Mouse (Mus musculus): ENCODE data around the gene Arl14ep. TPM values are rescaled to one million over a fixed set of nuclear protein-coding genes. Genes with fewer than 3 reads are reported as not detected.
"Not testable (repeated sequence)": the region's sequence is repeated elsewhere in the genome, so short reads cannot be mapped to it uniquely, and the experiment has no call there.

The Arl14ep gene
- total RNA-seq (2018; cell fraction: chromatin; rRNA removed) = 10 to 100 TPM in 25 of 26 experiments, 1 to 10 TPM in 1; 9.7 to 79.2 (median 47.4) TPM
- total RNA-seq (2018; cell fraction: cytosol; rRNA removed) = 10 to 100 TPM in 23 of 26 experiments, 1 to 10 TPM in 3; 8.6 to 27.1 (median 20.3) TPM
- total RNA-seq (2018; cell fraction: nucleus; rRNA removed) = 10 to 100 TPM; 14.1 to 68.4 (median 42.7) TPM
- 15.0 to 17.2 TPM (median 16.4 TPM) in 3 replicates for polyA plus RNA-seq (2018)

- WGBS (ENCODE audit: missing documents) = under 1% methylated on average over 36 of the region's 36 CpGs
These were observed at the start of gene Arl14ep for GRCm38 (mm10) chr2:106973959-106974639. TSS of gene Arl14ep (minus strand) at chr2:106974424.

GRCm38 (mm10) chr2:107022713-107023112 lies 48.5 kb upstream of the Arl14ep start:
- Histone ChIP-seq H3K27ac (no peak overlapping the region), H3K79me2 (ENCODE audit: inconsistent target) (no peaks in the 10 kb centered on the region), H3K4me3 (ENCODE audit: inconsistent target) (no peak overlapping the region), H3K36me3 (ENCODE audit: inconsistent target) (no peaks in the 10 kb centered on the region)
- WGBS (ENCODE audit: missing documents) = 92% methylated on average over 5 of the region's 5 CpGs

More at GRCm38 (mm10) chr2:106973959-106974639, at the start of gene Arl14ep:
- Histone ChIP-seq H3K36me3 (ENCODE audit: inconsistent target) (peaks cover 3% of the 10 kb centered on the region; the same call in 1 of the 2 replicates), H3K4me3 (ENCODE audit: inconsistent target) (peak within 1 kb of the TSS; percentile 92), H3K27ac (peak within 1 kb of the TSS; percentile 67), H3K79me2 (ENCODE audit: inconsistent target) (peaks cover 51% of the 10 kb centered on the region)

- Histone ChIP-seq H3K79me2 (ENCODE audit: inconsistent target) (no peaks in the 10 kb centered on the region), H3K27ac (no peak overlapping the region), H3K4me3 (ENCODE audit: inconsistent target) (no peak overlapping the region), H3K36me3 (ENCODE audit: inconsistent target) (no peaks in the 10 kb centered on the region)
- 83% methylated on average over 2 of the region's 2 CpGs for WGBS (ENCODE audit: missing documents)
These were observed 45.1 kb upstream of the Arl14ep start for GRCm38 (mm10) chr2:107019331-107019730.

GRCm38 (mm10) chr2:107013161-107013560 lies 38.9 kb upstream of the Arl14ep start:
- no peaks in the 10 kb centered on the region for H3K79me2 ChIP-seq (ENCODE audit: inconsistent target)
- 82% methylated on average over 4 of the region's 4 CpGs for WGBS (ENCODE audit: missing documents)
- H3K27ac ChIP-seq = no peak overlapping the region
- H3K4me3 ChIP-seq (ENCODE audit: inconsistent target) = no peak overlapping the region
- no peaks in the 10 kb centered on the region for H3K36me3 ChIP-seq (ENCODE audit: inconsistent target)

GRCm38 (mm10) chr2:107012318-107012717 lies 38.1 kb upstream of the Arl14ep start:
- no peak overlapping the region for H3K4me3 ChIP-seq (ENCODE audit: inconsistent target)
- no peaks in the 10 kb centered on the region for H3K36me3 ChIP-seq (ENCODE audit: inconsistent target)
- H3K79me2 ChIP-seq (ENCODE audit: inconsistent target) = no peaks in the 10 kb centered on the region
- WGBS (ENCODE audit: missing documents) = 91% methylated on average over 4 of the region's 4 CpGs
- H3K27ac ChIP-seq = no peak overlapping the region

GRCm38 (mm10) chr2:107010160-107010559 lies 35.9 kb upstream of the Arl14ep start:
- H3K4me3 ChIP-seq (ENCODE audit: inconsistent target) = no peak overlapping the region

GRCm38 (mm10) chr2:107006378-107006777 lies 32.2 kb upstream of the Arl14ep start:
- Histone ChIP-seq H3K36me3 (ENCODE audit: inconsistent target) (no peaks in the 10 kb centered on the region), H3K27ac (no peak overlapping the region), H3K79me2 (ENCODE audit: inconsistent target) (no peaks in the 10 kb centered on the region), H3K4me3 (ENCODE audit: inconsistent target) (no peak overlapping the region)
- WGBS (ENCODE audit: missing documents) = 81% methylated on average over 3 of the region's 3 CpGs

More at GRCm38 (mm10) chr2:107010160-107010559, 35.9 kb upstream of the Arl14ep start:
- no peaks in the 10 kb centered on the region for H3K79me2 ChIP-seq (ENCODE audit: inconsistent target)
- WGBS (ENCODE audit: missing documents) = 85% methylated on average over 6 of the region's 6 CpGs
- no peaks in the 10 kb centered on the region for H3K36me3 ChIP-seq (ENCODE audit: inconsistent target)
- no peak overlapping the region for H3K27ac ChIP-seq

- not testable (repeated sequence) for H3K27ac ChIP-seq; H3K36me3 ChIP-seq (ENCODE audit: inconsistent target); H3K4me3 ChIP-seq (ENCODE audit: inconsistent target); H3K79me2 ChIP-seq (ENCODE audit: inconsistent target)
- 79% methylated on average over 4 of the region's 4 CpGs for WGBS (ENCODE audit: missing documents)
These were observed 31.7 kb upstream of the Arl14ep start for GRCm38 (mm10) chr2:107005876-107006275.

GRCm38 (mm10) chr2:106991261-106991660 lies 17.0 kb upstream of the Arl14ep start:
- no peaks in the 10 kb centered on the region for H3K36me3 ChIP-seq (ENCODE audit: inconsistent target)
- no peak overlapping the region for H3K4me3 ChIP-seq (ENCODE audit: inconsistent target)
- H3K79me2 ChIP-seq (ENCODE audit: inconsistent target) = no peaks in the 10 kb centered on the region
- no peak overlapping the region for H3K27ac ChIP-seq
- 20% methylated on average over 1 of the region's 1 CpGs for WGBS (ENCODE audit: missing documents)

- WGBS (ENCODE audit: missing documents) = 90% methylated on average over 2 of the region's 2 CpGs
These were observed 10.7 kb upstream of the Arl14ep start for GRCm38 (mm10) chr2:106984945-106985344.

GRCm38 (mm10) chr2:106982503-106982902 lies 8.3 kb upstream of the Arl14ep start:
- WGBS (ENCODE audit: missing documents) = 40% methylated on average over 6 of the region's 6 CpGs
- H3K79me2 ChIP-seq (ENCODE audit: inconsistent target) = no peaks in the 10 kb centered on the region
- H3K36me3 ChIP-seq (ENCODE audit: inconsistent target) = no peaks in the 10 kb centered on the region
- H3K4me3 ChIP-seq (ENCODE audit: inconsistent target) = no peak overlapping the region
- H3K27ac ChIP-seq = no peak overlapping the region

More at GRCm38 (mm10) chr2:106984945-106985344, 10.7 kb upstream of the Arl14ep start:
- Histone ChIP-seq H3K36me3 (ENCODE audit: inconsistent target) (no peaks in the 10 kb centered on the region), H3K27ac (no peak overlapping the region), H3K4me3 (ENCODE audit: inconsistent target) (no peak overlapping the region), H3K79me2 (ENCODE audit: inconsistent target) (no peaks in the 10 kb centered on the region)

- no peak overlapping the region for H3K4me3 ChIP-seq (ENCODE audit: inconsistent target)
- WGBS (ENCODE audit: missing documents) = 93% methylated on average over 3 of the region's 3 CpGs
- no peaks in the 10 kb centered on the region for H3K36me3 ChIP-seq (ENCODE audit: inconsistent target)
- peaks cover 27% of the 10 kb centered on the region for H3K79me2 ChIP-seq (ENCODE audit: inconsistent target)
- no peak overlapping the region for H3K27ac ChIP-seq
These were observed 2.2 kb upstream of the Arl14ep start for GRCm38 (mm10) chr2:106976472-106976871.

GRCm38 (mm10) chr2:106973332-106973958 lies 779 bp downstream of the Arl14ep start:
- Histone ChIP-seq H3K79me2 (ENCODE audit: inconsistent target) (peaks cover 57% of the 10 kb centered on the region), H3K4me3 (ENCODE audit: inconsistent target) (peak overlapping the region; percentile 92), H3K27ac (peak overlapping the region; percentile 67), H3K36me3 (ENCODE audit: inconsistent target) (peaks cover 8% of the 10 kb centered on the region)
- 75% methylated on average over 17 of the region's 17 CpGs for WGBS (ENCODE audit: missing documents)

- peaks cover 59% of the 10 kb centered on the region for H3K79me2 ChIP-seq (ENCODE audit: inconsistent target)
- WGBS (ENCODE audit: missing documents) = 87% methylated on average over 6 of the region's 6 CpGs
- peak overlapping the region; percentile 92 for H3K4me3 ChIP-seq (ENCODE audit: inconsistent target)
- H3K27ac ChIP-seq = no peak overlapping the region
- H3K36me3 ChIP-seq (ENCODE audit: inconsistent target) = peaks cover 14% of the 10 kb centered on the region
These were observed 1.4 kb downstream of the Arl14ep start for GRCm38 (mm10) chr2:106972851-106973250.

GRCm38 (mm10) chr2:106970971-106971370 lies 3.3 kb downstream of the Arl14ep start:
- peaks cover 29% of the 10 kb centered on the region for H3K36me3 ChIP-seq (ENCODE audit: inconsistent target)
- 97% methylated on average over 11 of the region's 12 CpGs for WGBS (ENCODE audit: missing documents)

More at GRCm38 (mm10) chr2:106970971-106971370, 3.3 kb downstream of the Arl14ep start:
- Histone ChIP-seq H3K4me3 (ENCODE audit: inconsistent target) (no peak overlapping the region), H3K27ac (no peak overlapping the region), H3K79me2 (ENCODE audit: inconsistent target) (peaks cover 59% of the 10 kb centered on the region)

Measured in macrophage (primary cell).